Mouse (Mus musculus): Measurements from ENCODE around the gene Try4.
"Not testable (repeated sequence)": the region's sequence is repeated elsewhere in the genome, so short reads cannot be mapped to it uniquely, and the experiment has no call there.

The Try4 gene

DNA sequence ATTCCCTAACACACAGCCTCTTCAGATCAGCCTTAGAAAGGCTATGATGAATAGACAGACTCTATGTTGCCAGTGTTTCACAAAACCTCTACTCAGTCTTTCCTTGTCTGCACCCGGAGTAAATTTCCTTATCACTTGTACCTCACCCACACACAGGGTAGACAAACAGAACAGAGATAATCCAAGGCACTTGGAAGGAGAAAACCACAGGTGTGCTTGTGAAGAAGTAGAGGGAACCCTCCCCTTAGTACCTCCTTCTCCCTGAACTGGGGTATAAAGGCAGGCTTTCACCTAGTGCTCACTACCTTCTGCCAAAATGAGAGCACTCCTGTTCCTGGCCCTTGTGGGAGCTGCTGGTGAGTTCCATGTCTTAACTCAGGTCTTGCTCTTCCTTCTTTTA is at the start of gene Try4:
Gene Try4 (plus strand): TSS at position 301 of the 400 bp plus-strand sequence.
- no peak for DNase-seq (ENCODE audit: low spot score)

DNA sequence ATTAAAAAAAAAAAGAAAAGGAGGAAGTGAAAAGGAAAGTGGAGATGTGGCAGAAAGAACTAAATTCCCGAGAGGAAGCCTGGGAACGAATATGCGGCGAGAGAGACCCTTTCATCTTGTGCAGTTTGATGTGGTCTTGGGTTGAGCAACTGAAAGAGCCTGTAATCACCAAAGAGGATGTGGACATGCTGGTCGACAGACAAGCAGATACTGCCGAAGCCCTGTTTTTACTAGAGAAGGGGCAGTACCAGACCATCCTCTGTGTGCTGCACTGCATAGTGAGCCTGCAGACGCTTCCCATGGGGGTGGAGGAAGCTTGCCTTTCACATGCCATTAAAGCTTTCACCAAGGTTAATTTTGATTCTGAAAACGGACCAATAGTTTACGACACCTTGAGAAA is 48.8 kb upstream of the Try4 start:
- not testable (repeated sequence) for DNase-seq (ENCODE audit: low spot score)

DNA sequence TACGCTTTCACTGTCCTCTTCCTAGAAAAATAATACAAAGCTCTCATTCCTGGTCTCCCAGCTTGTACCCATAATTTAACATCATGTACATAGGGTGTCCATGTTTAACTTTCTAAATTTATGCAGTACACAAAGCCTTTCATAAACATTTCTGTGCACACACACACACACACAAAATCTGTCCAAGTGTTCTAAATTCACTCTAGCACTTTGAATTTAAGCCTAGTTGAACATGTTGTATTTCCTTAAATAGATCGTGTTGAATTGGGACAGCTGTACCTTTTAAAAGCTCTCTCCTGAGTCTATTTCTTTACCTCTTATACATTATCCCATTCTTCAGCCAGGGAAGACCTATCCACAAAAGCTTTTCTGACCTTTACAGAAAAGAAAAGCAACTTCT is 45.6 kb upstream of the Try4 start:
- DNase-seq (ENCODE audit: low spot score) = no peak

DNA sequence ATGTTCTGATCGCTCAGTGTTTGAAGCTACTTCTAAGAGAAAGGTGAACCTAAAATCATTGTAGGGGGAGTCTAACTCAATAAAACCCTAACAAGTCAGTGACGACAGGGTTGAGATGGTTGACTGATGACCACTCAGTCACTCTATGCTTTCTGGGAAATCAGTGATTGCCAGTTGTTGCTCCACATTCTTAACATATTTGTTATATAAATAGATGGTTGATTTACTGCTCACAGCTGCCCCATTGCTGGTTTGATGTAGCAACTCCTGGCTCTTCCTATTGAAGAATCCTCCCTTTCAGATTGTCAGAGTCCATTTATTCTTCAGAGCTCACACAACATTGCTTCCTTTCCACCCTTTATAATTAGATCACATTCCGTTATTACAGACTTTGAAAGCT is 44.6 kb upstream of the Try4 start:
- no peak for DNase-seq (ENCODE audit: low spot score)

DNA sequence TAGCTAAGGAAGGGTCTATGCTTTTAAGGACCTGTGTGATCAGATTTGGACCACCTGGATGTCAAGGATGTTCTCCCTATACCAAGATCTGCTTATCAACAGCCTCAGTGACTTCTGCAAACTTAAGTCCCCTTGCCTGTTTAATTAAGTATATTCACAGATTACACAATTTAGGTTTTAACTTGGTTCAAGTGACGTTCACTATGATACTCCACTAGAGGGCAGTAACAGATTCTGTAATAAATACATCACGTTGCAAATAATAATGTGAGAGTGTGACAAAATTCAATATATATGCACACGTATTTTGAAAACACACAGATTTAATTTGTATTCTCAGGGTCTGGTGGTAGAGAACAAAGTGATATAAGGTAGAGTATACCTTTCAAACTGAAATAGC is 39.3 kb upstream of the Try4 start:
- DNase-seq (ENCODE audit: low spot score) = no peak

DNA sequence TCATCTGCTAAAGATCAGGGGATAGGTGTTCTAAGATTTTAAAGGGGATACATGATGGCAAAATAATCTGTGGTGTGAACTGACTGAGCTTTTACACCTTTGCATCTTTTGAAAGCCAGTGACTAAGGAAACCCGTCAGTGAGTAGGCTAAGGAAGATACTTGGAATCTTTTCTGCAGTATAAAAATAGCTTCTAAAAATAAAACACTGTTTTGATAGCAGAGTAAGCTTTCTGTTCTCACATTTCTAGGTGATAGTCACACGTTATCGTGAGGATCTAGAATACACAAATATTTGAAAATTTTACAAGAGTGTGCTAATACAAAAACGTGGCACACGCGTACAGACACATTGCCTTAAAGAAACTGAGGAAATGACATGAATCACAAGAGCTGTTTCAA is 35.9 kb upstream of the Try4 start:
- no peak for DNase-seq (ENCODE audit: low spot score)

DNA sequence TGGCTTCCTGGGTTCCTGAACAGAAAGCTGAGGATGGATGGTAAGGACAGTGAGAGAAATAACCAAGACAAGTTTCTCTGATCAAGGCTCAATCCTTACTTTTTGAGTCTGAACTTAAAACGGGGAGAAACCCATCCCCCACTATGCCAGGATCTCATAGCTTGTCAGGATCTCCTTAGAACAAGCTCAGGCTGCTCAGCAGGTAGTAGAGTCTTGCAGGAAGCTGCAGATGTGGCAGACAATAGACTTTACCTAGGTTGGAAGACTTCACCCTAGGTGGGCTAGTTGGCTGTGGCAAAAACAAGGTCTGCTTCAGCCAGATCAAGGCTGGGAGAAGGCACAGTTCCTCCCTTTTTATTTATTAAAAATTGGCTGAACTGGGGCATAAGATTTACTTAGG is 3.8 kb upstream of the Try4 start:
- DNase-seq (ENCODE audit: low spot score) = no peak

DNA sequence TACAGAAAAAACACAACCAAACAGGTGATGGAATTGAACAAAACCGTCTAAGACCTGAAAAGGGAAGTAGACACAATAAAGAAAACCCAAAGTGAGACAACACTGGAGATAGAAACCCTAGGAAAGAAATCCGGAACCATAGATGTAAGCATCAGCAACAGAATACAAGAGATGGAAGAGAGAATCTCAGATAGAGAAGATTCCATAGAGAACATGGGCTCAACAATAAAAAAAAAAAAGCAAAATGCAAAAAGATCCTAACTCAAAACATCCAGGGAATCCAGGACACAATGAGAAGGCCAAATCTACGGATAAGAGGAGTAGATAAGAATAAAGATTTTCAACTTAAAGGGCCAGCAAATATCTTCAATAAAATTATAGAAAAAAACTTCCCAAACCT is 14.7 kb downstream of the Try4 start, which contains the start of gene Try5:
Gene Try5 (minus strand): TSS at position 101 of the 400 bp plus-strand sequence.
- not testable (repeated sequence) for DNase-seq (ENCODE audit: low spot score)

DNA sequence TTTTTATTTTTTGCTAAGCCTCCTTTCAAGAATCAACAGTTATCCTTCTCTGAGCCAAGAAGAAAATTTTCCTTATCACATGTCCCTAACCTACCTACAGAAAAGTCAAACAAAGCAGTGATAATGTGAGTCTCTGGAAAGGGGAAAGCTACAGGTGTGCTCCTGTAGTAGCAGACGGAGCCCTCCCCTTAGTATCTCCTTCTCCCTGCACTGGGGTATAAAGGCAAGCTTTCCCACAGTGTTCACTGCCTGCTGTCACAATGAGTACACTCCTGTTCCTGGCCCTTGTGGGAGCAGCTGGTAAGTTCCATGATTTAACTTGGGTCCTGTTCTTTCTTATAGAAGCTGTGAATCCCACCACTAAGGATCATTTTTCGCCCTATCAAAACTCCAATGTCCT is 51.9 kb downstream of the Try4 start, which contains the start of gene Try10:
Gene Try10 (plus strand): TSS at position 174 of the 400 bp plus-strand sequence.
- DNase-seq (ENCODE audit: low spot score) = no peak
